Mouse (Mus musculus) hindbrain, embryonic 15.5 days (tissue): ENCODE measurements around the gene Plch2. TPM values are rescaled to one million over a fixed set of nuclear protein-coding genes. Genes with fewer than 3 reads are reported as not detected.

Experiments
- ATAC-seq: fragments of 200-750 bp; cut with Nextera tagmentation; 2 replicates; pipeline ENCODE4 v1.8.0; 2017; ENCODE audit warnings: low read depth, moderate number of reproducible peaks, moderate TSS enrichment; ENCODE audit not compliant: low FRiP score
- H3K27ac ChIP-seq: fragments of 300-500 bp; sonication (generic); replicated peaks from 2 replicates; pipeline ENCODE4 v1.5.1; 2015; ENCODE audit warnings: mild to moderate bottlenecking, inconsistent platforms
- H3K27me3 ChIP-seq: fragments of 300-500 bp; sonication (generic); 2 replicates; pipeline ENCODE4 v1.6.1; 2015; ENCODE audit warnings: control low read depth, inconsistent platforms
- H3K36me3 ChIP-seq: fragments of 300-500 bp; sonication (generic); 2 replicates; pipeline ENCODE4 v1.6.1; 2015; ENCODE audit warnings: control low read depth, inconsistent platforms
- H3K4me1 ChIP-seq: fragments of 300-500 bp; sonication (generic); replicated peaks from 2 replicates; pipeline ENCODE4 v1.6.1; 2015; ENCODE audit warnings: control low read depth, inconsistent platforms
- H3K4me2 ChIP-seq: fragments of 300-500 bp; sonication (generic); 2 replicates; pipeline ENCODE4 v1.6.1; 2015; ENCODE audit warnings: moderate library complexity, mild to moderate bottlenecking, inconsistent platforms
- H3K4me3 ChIP-seq: fragments of 300-500 bp; sonication (generic); 2 replicates; pipeline ENCODE4 v1.5.1; 2015; ENCODE audit warnings: mild to moderate bottlenecking, inconsistent platforms
- H3K9ac ChIP-seq: fragments of 300-500 bp; sonication (generic); 2 replicates; pipeline ENCODE4 v1.6.1; 2015; ENCODE audit warnings: inconsistent platforms
- H3K9me3 ChIP-seq: fragments of 300-500 bp; sonication (generic); 2 replicates; pipeline ENCODE4 v1.6.1; 2016; ENCODE audit warnings: control low read depth, inconsistent platforms
- WGBS: fragments of 180-500 bp; shearing (Covaris S2); methylation state at CpG from one replicate; pipeline ENCODE4 v1.1.7; 2015; 5-methylcytosine and 5-hydroxymethylcytosine counted together
- polyA plus RNA-seq: library from polyadenylated mRNA; unstranded; fragments of >200 nt; fragmentation: Nextera tagmentation; extraction: Ambion mirVana; gene quantifications from 2 replicates; pipeline ENCODE4 v1.2.1, GENCODE M21; 2015

Gene Plch2
- polyA plus RNA-seq, 1 experiment from 2014 or later: 18.2 TPM

DNA sequence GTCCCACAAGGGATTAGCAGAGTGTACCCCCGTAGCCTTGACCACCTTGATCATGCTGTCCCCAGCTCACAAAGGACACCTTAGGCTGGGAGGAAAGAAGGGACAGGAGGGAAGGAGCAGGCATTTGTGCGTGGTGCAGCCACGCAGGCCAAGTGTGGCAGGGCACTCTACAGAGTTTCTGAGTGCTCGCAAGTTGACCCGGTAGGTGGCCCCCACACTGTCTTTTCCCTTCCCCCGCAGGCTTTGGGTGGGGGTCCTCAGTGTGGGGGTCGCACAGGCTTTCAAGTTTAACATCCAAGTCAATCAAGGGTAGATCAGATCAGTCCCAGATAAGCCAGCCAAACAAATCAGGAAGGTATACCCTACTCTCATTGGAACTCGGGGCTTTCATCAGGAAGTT lies 38.5 kb downstream of the Plch2 start:
- WGBS: 78% methylated on average over 8 of the region's 8 CpGs
- Histone ChIP-seq H3K4me2 (no peak overlapping the region), H3K9ac (no peak overlapping the region), H3K27me3 (no peaks in the 10 kb centered on the region), H3K27ac (no peak overlapping the region), H3K9me3 (no peaks in the 10 kb centered on the region), H3K4me3 (no peak overlapping the region), H3K4me1 (peaks cover 48% of the 10 kb centered on the region), H3K36me3 (no peaks in the 10 kb centered on the region)
- ATAC-seq: no peak

DNA sequence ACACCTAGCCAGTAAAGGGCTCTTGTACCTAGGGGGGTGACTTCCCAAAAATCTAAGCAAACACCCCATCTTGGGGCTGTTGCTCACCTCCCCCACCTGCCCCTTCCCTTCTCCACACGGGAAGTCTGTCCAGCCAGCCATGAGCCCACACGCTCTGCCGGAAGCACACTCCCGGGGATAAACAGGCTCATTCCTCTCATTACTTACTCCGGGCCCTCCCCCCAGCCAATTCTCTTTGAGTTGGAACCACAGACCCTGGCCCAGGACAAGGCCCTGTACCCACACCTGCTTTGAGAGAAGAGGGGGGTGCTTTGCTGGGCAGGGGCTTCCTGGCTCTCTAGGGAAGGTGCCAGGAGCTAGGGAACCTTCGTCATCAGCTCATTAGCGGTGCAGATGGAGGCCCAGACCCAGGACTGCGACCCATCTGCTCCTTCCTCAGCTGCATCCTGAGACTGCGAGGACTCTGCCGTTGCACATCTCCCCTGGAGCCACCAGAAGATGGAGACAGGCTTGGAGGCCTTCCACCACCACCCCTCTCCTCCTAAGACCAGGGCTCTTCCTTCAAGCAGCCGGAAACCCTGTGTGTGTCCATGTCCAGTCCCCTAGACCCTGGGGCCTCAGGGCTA lies 39.2 kb downstream of the Plch2 start:
- Histone ChIP-seq H3K4me1 (peaks cover 49% of the 10 kb centered on the region), H3K9ac (no peak overlapping the region), H3K36me3 (no peaks in the 10 kb centered on the region), H3K27me3 (no peaks in the 10 kb centered on the region), H3K27ac (no peak overlapping the region), H3K4me3 (no peak overlapping the region), H3K4me2 (no peak overlapping the region), H3K9me3 (no peaks in the 10 kb centered on the region)
- no peak for ATAC-seq
- WGBS: 54% methylated on average over 11 of the region's 11 CpGs

DNA sequence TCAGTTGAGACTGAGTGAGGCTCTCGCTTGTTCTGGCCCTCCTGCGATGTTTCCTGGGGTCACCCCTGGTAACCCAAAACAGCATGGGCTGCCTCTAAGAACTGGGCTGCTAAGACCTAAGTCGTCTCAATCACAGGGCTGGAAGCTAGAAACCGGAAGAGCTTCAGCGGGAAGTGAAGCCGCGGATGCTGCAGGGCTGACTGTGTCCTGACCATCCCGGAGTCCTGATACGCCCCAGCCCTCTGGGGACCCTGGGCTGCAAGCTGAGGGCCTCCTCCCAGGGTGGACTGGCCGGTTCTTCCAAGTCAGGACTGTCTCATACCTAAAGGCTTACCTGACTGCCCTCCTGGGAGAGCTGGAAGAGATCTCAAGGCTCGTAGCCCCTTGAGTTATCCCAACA lies 39.8 kb downstream of the Plch2 start:
- ATAC-seq: no peak
- Histone ChIP-seq H3K9ac (no peak overlapping the region), H3K27me3 (no peaks in the 10 kb centered on the region), H3K4me3 (no peak overlapping the region), H3K4me1 (peaks cover 49% of the 10 kb centered on the region), H3K36me3 (no peaks in the 10 kb centered on the region), H3K9me3 (no peaks in the 10 kb centered on the region), H3K4me2 (no peak overlapping the region), H3K27ac (no peak overlapping the region)
- WGBS: 64% methylated on average over 11 of the region's 11 CpGs

DNA sequence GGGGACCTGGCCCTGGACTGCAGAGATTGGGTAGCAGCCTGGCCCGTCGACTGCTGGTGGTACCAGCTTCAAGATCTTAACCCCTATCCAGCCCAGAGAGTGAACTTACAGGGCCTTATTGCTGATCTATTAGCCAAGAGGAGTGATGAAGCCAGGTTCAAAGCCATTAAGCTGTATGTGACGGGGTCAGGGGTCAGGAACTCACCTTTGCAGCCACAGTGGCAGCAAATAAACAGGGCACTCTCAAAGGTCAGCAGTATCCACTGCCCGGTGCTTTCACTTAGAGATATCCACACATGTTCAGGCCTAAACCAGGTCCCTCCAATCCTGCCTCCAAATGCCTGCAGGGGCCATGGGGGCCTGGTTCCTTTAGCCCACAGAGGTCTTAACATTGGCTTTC lies 41.0 kb downstream of the Plch2 start:
- H3K27me3 ChIP-seq: no peaks in the 10 kb centered on the region
- H3K27ac ChIP-seq: no peak overlapping the region
- H3K4me3 ChIP-seq: no peak overlapping the region
- H3K9ac ChIP-seq: no peak overlapping the region
- 81% methylated on average over 4 of the region's 4 CpGs for WGBS
- H3K9me3 ChIP-seq: no peaks in the 10 kb centered on the region
- peaks cover 49% of the 10 kb centered on the region for H3K4me1 ChIP-seq
- H3K36me3 ChIP-seq: no peaks in the 10 kb centered on the region
- H3K4me2 ChIP-seq: no peak overlapping the region
- no peak for ATAC-seq

DNA sequence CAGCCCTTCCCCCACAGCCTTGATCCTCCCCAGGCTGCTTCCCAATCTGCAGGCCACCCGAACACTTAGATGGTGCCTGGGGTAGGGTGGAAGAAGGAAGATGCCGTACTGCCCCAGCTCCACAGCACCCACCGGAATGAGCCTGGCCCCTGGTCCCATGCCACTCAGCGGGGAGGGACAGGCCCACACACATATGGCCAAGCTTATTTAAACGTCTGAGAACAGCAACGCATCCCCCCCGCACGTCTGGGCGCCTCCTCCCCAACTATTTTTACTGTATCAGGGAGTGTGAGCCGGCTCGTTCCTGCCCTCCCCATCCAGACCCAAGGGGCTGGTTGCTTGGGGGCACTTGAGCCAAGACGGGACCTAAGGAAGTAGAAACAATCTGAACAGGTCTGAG lies 41.8 kb downstream of the Plch2 start:
- ATAC-seq: no peak
- H3K4me1 ChIP-seq: peaks cover 45% of the 10 kb centered on the region
- no peaks in the 10 kb centered on the region for H3K36me3 ChIP-seq
- no peak overlapping the region for H3K9ac ChIP-seq
- no peak overlapping the region for H3K27ac ChIP-seq
- no peaks in the 10 kb centered on the region for H3K27me3 ChIP-seq
- no peaks in the 10 kb centered on the region for H3K9me3 ChIP-seq
- WGBS: 74% methylated on average over 12 of the region's 12 CpGs
- H3K4me3 ChIP-seq: no peak overlapping the region
- H3K4me2 ChIP-seq: no peak overlapping the region

DNA sequence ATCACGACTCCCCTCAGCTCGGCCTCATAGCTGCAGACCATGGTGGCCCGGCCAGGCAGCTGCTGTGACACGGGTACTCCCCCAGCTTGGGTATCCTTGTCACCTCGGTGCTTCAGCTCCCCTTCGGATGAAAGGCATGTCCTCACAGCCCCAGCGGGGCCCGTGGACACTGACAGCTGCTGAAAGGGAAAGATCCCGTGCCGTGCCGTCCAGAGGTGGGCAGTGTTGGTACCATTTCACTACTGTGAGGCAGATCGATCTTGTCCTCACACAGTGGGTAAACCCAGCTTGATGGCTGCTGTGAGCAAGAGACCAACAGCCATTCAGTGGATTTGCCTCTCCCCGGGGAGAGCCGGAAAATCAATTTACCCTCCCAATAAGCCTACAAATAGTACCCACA lies 42.3 kb downstream of the Plch2 start:
- no peak overlapping the region for H3K4me3 ChIP-seq
- whole genome bisulfite sequencing: 58% methylated on average over 14 of the region's 14 CpGs
- H3K9ac ChIP-seq: no peak overlapping the region
- H3K9me3 ChIP-seq: no peaks in the 10 kb centered on the region
- no peaks in the 10 kb centered on the region for H3K36me3 ChIP-seq
- ATAC-seq: no peak
- no peak overlapping the region for H3K4me2 ChIP-seq
- H3K27ac ChIP-seq: no peak overlapping the region; the same call in 1 of the 2 replicates
- no peaks in the 10 kb centered on the region for H3K27me3 ChIP-seq
- peaks cover 39% of the 10 kb centered on the region for H3K4me1 ChIP-seq

DNA sequence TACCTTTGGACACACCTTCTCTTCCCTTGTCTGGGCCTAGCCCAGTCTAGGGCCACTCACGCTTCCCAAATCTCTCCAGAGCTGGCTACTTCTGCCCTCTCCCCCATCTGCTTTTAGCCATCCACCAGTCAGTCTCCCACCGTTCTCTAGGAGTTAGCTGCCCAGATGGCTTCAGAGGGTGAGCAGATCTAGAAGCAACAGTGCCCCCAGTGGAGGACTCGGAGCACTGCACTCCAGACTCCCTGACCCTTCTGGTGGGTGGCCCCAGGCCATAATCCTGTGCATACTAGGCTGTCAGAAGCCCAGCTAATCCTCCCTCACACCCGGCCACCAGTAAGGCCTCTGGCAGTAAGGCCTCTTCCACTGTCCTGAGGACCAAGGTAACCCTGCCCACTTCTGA lies 43.8 kb downstream of the Plch2 start:
- no peak overlapping the region for H3K27ac ChIP-seq
- no peak overlapping the region for H3K9ac ChIP-seq
- H3K4me1 ChIP-seq: peaks cover 31% of the 10 kb centered on the region
- no peaks in the 10 kb centered on the region for H3K27me3 ChIP-seq
- no peaks in the 10 kb centered on the region for H3K36me3 ChIP-seq
- 4% methylated on average over 4 of the region's 4 CpGs for WGBS
- H3K4me3 ChIP-seq: no peak overlapping the region
- H3K9me3 ChIP-seq: no peaks in the 10 kb centered on the region
- peak; percentile 21; the same call in 1 of the 2 replicates for ATAC-seq
- H3K4me2 ChIP-seq: no peak overlapping the region

DNA sequence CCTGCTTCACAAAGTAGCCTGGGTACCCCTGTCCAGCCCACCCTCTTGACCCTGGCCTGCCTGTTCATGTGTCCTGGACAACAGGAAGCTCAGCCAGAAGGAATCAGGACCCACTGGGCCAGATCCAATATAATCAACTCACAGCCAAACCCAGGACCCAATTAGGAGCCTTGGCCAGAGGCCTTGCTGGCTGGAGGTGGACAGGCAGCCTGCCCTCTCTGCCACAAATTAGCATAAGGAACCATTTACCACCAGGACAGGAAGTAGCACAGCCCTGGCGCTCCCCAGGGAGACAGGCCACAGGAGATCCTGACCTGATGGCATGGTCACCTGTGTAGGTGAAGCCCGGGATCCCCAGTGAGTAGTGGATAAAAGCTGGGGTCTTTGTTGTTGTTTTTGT lies 44.5 kb downstream of the Plch2 start:
- no peak for ATAC-seq
- no peak overlapping the region for H3K9ac ChIP-seq

DNA sequence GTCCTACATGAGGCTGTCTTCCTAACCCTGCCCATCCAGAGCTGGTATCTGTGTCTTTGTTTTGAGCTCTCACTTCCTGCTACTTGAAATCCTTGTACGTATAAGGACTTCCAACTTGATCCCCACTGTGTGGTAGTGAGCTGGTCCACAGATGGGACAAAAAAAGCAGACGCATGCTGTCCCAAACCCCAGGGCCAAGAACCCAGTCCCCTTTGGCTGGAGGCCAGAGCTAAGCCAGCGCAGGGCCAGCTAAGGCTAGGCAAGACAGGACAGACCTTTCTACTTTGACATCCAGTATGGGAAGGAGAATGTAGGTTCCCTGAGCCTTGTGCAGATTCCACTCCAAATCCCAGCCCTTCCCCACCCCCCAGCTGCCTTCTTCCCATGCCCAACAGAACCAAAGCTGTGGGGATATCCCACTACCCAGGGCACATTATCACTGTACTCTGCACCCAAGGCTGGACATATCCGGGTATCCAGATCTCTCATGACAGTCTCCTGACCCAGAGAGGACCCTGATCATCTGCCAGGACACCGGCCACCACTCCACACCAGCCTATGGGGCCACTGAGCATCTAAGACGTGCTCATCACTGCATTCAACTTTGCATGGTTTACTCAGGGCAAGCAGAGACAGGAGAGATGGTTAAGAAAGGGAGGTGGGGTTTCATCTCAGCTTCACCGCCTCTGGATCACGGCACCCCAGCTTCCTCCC lies 45.1 kb downstream of the Plch2 start:
- no peak for ATAC-seq
- 80% methylated on average over 8 of the region's 8 CpGs for WGBS

More for the DNA sequence above, 44.5 kb downstream of the Plch2 start:
- H3K27me3 ChIP-seq: no peaks in the 10 kb centered on the region
- H3K27ac ChIP-seq: no peak overlapping the region
- WGBS: 73% methylated on average over 2 of the region's 2 CpGs
- no peak overlapping the region for H3K4me2 ChIP-seq
- H3K4me1 ChIP-seq: peaks cover 24% of the 10 kb centered on the region
- H3K9me3 ChIP-seq: no peaks in the 10 kb centered on the region
- no peak overlapping the region for H3K4me3 ChIP-seq
- H3K36me3 ChIP-seq: no peaks in the 10 kb centered on the region

DNA sequence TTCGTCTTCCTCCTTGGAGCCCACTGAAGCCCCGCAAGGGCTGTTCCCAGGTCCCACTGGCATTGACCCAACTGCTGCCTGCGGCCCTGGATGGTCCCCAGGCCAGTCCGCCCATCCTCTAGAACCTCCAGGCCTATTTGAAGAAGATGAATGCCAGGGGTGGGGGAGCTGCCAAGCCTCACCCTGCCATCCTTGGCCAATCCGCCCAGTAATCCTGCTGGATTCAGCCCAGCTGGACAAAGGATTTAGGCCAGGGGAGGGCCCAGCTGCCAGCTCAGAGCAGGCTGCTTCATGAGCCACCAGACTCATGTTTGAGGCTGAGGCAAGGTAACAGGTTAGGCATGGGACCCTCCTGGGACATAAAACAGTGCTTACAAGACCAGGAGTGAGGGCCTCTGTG lies 45.7 kb downstream of the Plch2 start:
- H3K36me3 ChIP-seq: no peaks in the 10 kb centered on the region
- peaks cover 24% of the 10 kb centered on the region for H3K4me1 ChIP-seq
- H3K9me3 ChIP-seq: no peaks in the 10 kb centered on the region
- H3K4me3 ChIP-seq: no peak overlapping the region
- no peak overlapping the region for H3K9ac ChIP-seq
- 64% methylated on average over 5 of the region's 5 CpGs for WGBS
- no peak overlapping the region for H3K27ac ChIP-seq
- no peaks in the 10 kb centered on the region for H3K27me3 ChIP-seq
- ATAC-seq: 0 out of 2 replicates have a peak, but pooled peaks have one; percentile 50
- H3K4me2 ChIP-seq: no peak overlapping the region

More for the DNA sequence above, 45.1 kb downstream of the Plch2 start:
- Histone ChIP-seq H3K4me3 (no peak overlapping the region), H3K27me3 (no peaks in the 10 kb centered on the region), H3K36me3 (no peaks in the 10 kb centered on the region), H3K4me2 (no peak overlapping the region), H3K9ac (no peak overlapping the region), H3K4me1 (peaks cover 24% of the 10 kb centered on the region), H3K9me3 (no peaks in the 10 kb centered on the region), H3K27ac (no peak overlapping the region)

DNA sequence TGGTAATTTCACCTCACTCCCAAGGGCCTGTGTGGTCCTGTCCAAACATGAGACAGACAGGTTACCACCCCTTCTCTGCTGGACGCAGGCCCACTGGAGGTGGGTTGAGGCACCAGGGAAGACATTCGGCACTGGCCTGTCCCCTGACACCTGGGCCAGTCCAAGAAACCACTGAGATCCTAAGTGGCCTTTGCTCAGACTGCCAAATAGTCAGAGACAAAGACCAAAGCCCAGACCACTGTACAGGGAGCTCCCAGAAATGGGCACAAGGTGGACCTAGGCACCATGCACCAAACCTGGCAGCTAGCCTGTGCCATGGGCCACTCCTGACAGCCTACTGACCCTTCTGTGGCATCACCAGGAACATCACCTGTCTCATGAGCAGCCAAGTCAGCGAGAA lies 47.4 kb downstream of the Plch2 start:
- Histone ChIP-seq H3K27ac (no peak overlapping the region), H3K4me3 (no peak overlapping the region), H3K9ac (no peak overlapping the region), H3K27me3 (no peaks in the 10 kb centered on the region), H3K4me2 (no peak overlapping the region), H3K4me1 (peaks cover 24% of the 10 kb centered on the region), H3K36me3 (no peaks in the 10 kb centered on the region), H3K9me3 (no peaks in the 10 kb centered on the region)
- 85% methylated on average over 3 of the region's 3 CpGs for WGBS
- ATAC-seq: no peak

DNA sequence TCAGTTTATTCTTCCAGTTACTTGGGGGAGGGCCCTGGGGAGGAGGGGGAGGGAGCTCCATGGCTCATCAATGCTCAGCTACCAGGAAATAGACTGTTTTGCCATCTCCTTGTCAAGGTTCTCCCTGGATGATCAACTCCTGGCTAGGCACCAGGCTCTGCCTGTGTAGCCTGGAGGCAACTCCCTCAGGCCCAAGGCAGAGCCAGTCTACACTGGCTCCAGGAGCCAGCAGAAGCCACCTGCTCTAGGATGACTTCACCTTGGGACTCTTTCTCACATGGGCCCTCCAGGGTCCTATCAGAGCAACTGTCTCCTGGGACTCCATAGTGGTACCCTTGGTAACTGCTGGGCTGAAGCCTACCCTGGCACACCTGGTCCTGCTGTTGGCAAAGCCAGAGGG lies 48.5 kb downstream of the Plch2 start:
- H3K27me3 ChIP-seq: no peaks in the 10 kb centered on the region
- H3K9me3 ChIP-seq: no peaks in the 10 kb centered on the region
- H3K27ac ChIP-seq: no peak overlapping the region
- H3K9ac ChIP-seq: no peak overlapping the region
- H3K36me3 ChIP-seq: no peaks in the 10 kb centered on the region
- peaks cover 24% of the 10 kb centered on the region for H3K4me1 ChIP-seq
- no peak overlapping the region for H3K4me3 ChIP-seq
- no peak for ATAC-seq
- H3K4me2 ChIP-seq: no peak overlapping the region

DNA sequence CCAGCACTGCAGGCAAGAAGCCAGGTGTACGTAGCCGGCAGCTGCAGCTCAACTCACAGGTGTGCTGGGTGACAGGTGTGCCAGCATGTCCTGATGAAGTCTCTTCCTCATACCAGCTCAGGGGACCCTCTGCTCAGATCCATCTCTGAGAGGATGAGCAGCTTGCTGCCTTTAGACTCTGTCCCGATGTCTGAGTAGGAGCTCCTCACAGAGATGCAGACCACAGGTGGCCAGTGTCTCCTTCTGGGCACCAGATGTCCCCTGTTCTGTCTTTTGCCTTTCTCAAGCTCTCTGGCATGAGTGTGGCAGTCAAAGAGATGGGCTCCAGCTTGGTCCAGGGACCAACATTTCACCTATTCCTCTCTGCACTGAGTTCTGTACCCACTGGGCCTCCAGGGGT lies 48.9 kb downstream of the Plch2 start:
- H3K27ac ChIP-seq: no peak overlapping the region
- peaks cover 22% of the 10 kb centered on the region for H3K4me1 ChIP-seq
- no peaks in the 10 kb centered on the region for H3K9me3 ChIP-seq
- 87% methylated on average over 3 of the region's 3 CpGs for WGBS
- H3K4me3 ChIP-seq: no peak overlapping the region
- no peaks in the 10 kb centered on the region for H3K36me3 ChIP-seq
- no peaks in the 10 kb centered on the region for H3K27me3 ChIP-seq
- H3K9ac ChIP-seq: no peak overlapping the region
- no peak overlapping the region for H3K4me2 ChIP-seq
- ATAC-seq: no peak
